Mouse (Mus musculus): ENCODE results near the gene Nol10. TPM values are rescaled to one million over a fixed set of nuclear protein-coding genes. Genes with fewer than 3 reads are reported as not detected.
"Not testable (repeated sequence)": the region's sequence is repeated elsewhere in the genome, so short reads cannot be mapped to it uniquely, and the experiment has no call there.

Gene Nol10
- polyA plus RNA-seq, 1 experiment from 2014 or later: 20.8 TPM

- no peak overlapping the region for H3K4me3 ChIP-seq (replicated peaks)
- no peaks in the 10 kb centered on the region for H3K27me3 ChIP-seq
- no peaks in the 10 kb centered on the region for H3K9me3 ChIP-seq (replicated peaks)
- no peak overlapping the region for H3K27ac ChIP-seq (replicated peaks)
- ATAC-seq (ENCODE audit: insufficient number of reproducible peaks, low FRiP score, low TSS enrichment, low read depth): no peak
- 77% methylated on average over 9 of the region's 9 CpGs for WGBS
- no peak overlapping the region for H3K4me2 ChIP-seq (replicated peaks)
- 0 out of 2 replicates have a peak, but pooled peaks cover 4% of the 10 kb centered on the region for H3K4me1 ChIP-seq
- no peak overlapping the region for H3K9ac ChIP-seq
- H3K36me3 ChIP-seq: no peaks in the 10 kb centered on the region
Measured at GRCm38 (mm10) chr12:17441495-17441894, 93.2 kb downstream of the Nol10 start.

GRCm38 (mm10) chr12:17444406-17444805 is 96.1 kb downstream of the Nol10 start:
- Histone ChIP-seq H3K4me2 (replicated peaks) (no peak overlapping the region), H3K27ac (replicated peaks) (no peak overlapping the region), H3K9me3 (replicated peaks) (no peaks in the 10 kb centered on the region), H3K4me3 (replicated peaks) (no peak overlapping the region), H3K27me3 (no peaks in the 10 kb centered on the region), H3K4me1 (0 out of 2 replicates have a peak, but pooled peaks cover 4% of the 10 kb centered on the region), H3K9ac (no peak overlapping the region), H3K36me3 (no peaks in the 10 kb centered on the region)
- ATAC-seq (ENCODE audit: insufficient number of reproducible peaks, low FRiP score, low TSS enrichment, low read depth): no peak
- WGBS: 44% methylated on average over 11 of the region's 11 CpGs

DNA sequence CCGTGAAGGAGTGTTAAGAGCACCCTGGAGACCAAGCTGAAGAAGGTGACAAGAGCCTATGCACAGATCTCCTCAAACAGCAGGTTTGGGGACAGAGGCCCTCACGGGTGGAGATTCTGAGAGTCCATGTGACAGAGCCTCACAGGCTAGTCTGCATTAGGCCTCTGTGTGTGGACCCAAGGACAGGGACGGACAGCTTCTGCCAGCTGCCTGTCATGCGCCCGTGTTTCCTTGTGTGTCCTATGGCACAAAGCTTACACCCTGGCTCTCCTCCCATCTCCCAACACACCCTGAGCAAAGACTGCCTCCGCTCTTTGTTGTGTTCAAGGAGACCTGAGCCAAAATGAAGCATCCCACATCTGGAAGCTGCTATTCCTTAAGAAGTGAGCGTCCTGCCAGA is 97.0 kb downstream of the Nol10 start:
- H3K4me3 ChIP-seq (replicated peaks): no peak overlapping the region
- H3K27ac ChIP-seq (replicated peaks): no peak overlapping the region
- H3K9ac ChIP-seq: no peak overlapping the region
- no peak for ATAC-seq (ENCODE audit: insufficient number of reproducible peaks, low FRiP score, low TSS enrichment, low read depth)
- H3K4me1 ChIP-seq: 0 out of 2 replicates have a peak, but pooled peaks cover 3% of the 10 kb centered on the region
- H3K4me2 ChIP-seq (replicated peaks): no peak overlapping the region
- H3K9me3 ChIP-seq (replicated peaks): no peaks in the 10 kb centered on the region
- H3K27me3 ChIP-seq: no peaks in the 10 kb centered on the region
- 94% methylated on average over 7 of the region's 7 CpGs for WGBS
- no peaks in the 10 kb centered on the region for H3K36me3 ChIP-seq

DNA sequence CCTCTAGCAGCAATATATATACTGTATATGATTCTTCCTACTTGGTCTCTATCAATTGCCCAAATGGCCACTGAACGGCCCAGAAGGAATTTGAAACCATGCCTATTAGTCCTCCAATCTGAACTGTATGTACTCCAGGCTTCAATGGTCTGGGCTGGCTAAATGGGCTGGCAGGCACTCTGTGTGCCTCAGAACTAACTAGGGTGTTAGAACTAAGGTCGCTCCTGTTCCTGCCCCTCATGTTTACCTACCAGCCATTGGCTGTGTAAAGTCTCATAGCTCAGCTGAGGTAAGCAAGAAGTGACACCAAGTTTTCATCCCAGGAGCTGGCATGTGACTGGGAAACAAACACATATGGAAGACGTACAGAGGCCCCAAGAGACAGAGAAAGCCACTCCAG is 100.5 kb downstream of the Nol10 start:
- no peaks in the 10 kb centered on the region for H3K4me1 ChIP-seq
- no peaks in the 10 kb centered on the region for H3K27me3 ChIP-seq
- no peak overlapping the region for H3K4me2 ChIP-seq (replicated peaks)
- no peak overlapping the region for H3K27ac ChIP-seq (replicated peaks)
- H3K4me3 ChIP-seq (replicated peaks): no peak overlapping the region
- no peaks in the 10 kb centered on the region for H3K9me3 ChIP-seq (replicated peaks)
- no peak overlapping the region for H3K9ac ChIP-seq
- ATAC-seq (ENCODE audit: insufficient number of reproducible peaks, low FRiP score, low TSS enrichment, low read depth): no peak
- no peaks in the 10 kb centered on the region for H3K36me3 ChIP-seq
- WGBS: 63% methylated on average over 3 of the region's 3 CpGs

DNA sequence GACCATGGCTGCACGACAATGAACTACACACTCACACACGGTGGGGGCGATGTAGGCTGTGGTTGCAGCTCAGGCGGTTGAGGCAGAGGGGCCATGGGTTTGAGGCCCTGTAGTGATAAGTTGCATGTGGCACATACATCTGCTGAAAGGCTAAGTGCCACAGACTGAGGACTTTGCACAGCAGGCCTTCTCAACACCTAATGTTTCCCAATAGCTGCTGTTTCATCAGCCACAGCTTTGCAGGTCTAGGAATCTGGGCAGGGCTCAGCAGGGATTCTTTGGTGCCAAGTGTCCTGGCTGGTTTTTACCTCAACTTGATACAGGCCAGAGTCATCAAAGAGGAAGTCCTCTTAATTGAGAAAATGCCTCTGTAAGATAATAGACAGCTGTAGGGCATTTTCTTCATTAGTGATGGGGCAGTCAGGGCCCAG is 101.4 kb downstream of the Nol10 start:
- no peaks in the 10 kb centered on the region for H3K9me3 ChIP-seq (replicated peaks)
- no peak for ATAC-seq (ENCODE audit: insufficient number of reproducible peaks, low FRiP score, low TSS enrichment, low read depth)
- no peaks in the 10 kb centered on the region for H3K27me3 ChIP-seq
- H3K4me3 ChIP-seq (replicated peaks): no peak overlapping the region
- 78% methylated on average over 4 of the region's 4 CpGs for WGBS
- no peaks in the 10 kb centered on the region for H3K4me1 ChIP-seq
- H3K4me2 ChIP-seq (replicated peaks): no peak overlapping the region
- no peak overlapping the region for H3K27ac ChIP-seq (replicated peaks)
- no peaks in the 10 kb centered on the region for H3K36me3 ChIP-seq
- H3K9ac ChIP-seq: no peak overlapping the region

- no peak overlapping the region for H3K4me2 ChIP-seq (replicated peaks)
- WGBS: 78% methylated on average over 4 of the region's 4 CpGs
- H3K9me3 ChIP-seq (replicated peaks): no peaks in the 10 kb centered on the region
- no peak overlapping the region for H3K4me3 ChIP-seq (replicated peaks)
- H3K9ac ChIP-seq: no peak overlapping the region
- no peaks in the 10 kb centered on the region for H3K36me3 ChIP-seq
- no peaks in the 10 kb centered on the region for H3K4me1 ChIP-seq
- H3K27me3 ChIP-seq: no peaks in the 10 kb centered on the region
- ATAC-seq (ENCODE audit: insufficient number of reproducible peaks, low FRiP score, low TSS enrichment, low read depth): no peak
- no peak overlapping the region for H3K27ac ChIP-seq (replicated peaks)
Measured at GRCm38 (mm10) chr12:17450503-17450902, 102.2 kb downstream of the Nol10 start.

DNA sequence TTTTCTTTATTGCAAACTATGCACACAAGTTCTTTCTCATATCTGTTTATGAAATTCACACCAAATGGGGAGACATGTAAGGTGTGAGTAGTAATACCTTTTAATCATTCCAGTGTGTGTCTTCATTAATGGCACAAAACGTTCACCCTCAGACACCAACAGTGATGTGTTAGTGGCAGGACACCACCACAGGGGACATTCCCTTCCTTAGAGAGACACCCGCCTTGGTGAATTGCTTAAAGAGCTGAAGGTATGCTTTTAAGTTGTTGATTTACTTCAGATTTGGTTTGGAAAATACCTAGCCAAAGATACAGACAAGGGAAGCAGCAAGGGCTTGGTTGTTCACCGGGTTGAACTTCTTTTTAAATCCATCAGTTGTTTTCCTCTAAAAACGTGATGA is 102.7 kb downstream of the Nol10 start:
- no peaks in the 10 kb centered on the region for H3K27me3 ChIP-seq
- ATAC-seq (ENCODE audit: insufficient number of reproducible peaks, low FRiP score, low TSS enrichment, low read depth): no peak
- no peak overlapping the region for H3K27ac ChIP-seq (replicated peaks)
- no peaks in the 10 kb centered on the region for H3K4me1 ChIP-seq
- H3K36me3 ChIP-seq: no peaks in the 10 kb centered on the region
- no peaks in the 10 kb centered on the region for H3K9me3 ChIP-seq (replicated peaks)
- no peak overlapping the region for H3K4me2 ChIP-seq (replicated peaks)
- no peak overlapping the region for H3K9ac ChIP-seq
- no peak overlapping the region for H3K4me3 ChIP-seq (replicated peaks)
- WGBS: 72% methylated on average over 4 of the region's 4 CpGs

DNA sequence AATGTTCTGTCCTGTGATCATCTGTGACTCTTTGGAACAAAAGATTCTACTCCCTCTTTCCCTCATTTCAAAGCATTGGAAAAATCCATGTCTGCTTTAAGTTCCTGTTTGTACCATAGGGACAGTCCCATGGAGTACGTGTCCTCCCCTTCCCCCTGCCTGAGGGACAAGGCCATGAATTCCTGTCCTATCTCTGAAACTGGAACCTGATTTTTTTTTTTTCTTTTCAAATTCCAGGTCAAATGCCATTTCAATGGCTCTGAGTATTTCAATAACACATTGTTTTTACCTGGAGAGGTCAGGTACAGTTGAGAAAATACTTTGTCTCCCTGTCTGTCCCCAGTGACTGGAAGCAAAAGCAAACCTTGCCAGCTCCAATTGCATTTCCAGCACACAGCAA is 104.0 kb downstream of the Nol10 start:
- no peak overlapping the region for H3K9ac ChIP-seq
- H3K4me3 ChIP-seq (replicated peaks): no peak overlapping the region
- WGBS: 52% methylated on average over 1 of the region's 1 CpGs
- no peak overlapping the region for H3K4me2 ChIP-seq (replicated peaks)
- H3K27me3 ChIP-seq: no peaks in the 10 kb centered on the region
- H3K4me1 ChIP-seq: no peaks in the 10 kb centered on the region
- H3K9me3 ChIP-seq (replicated peaks): no peaks in the 10 kb centered on the region
- ATAC-seq (ENCODE audit: insufficient number of reproducible peaks, low FRiP score, low TSS enrichment, low read depth): no peak
- H3K27ac ChIP-seq (replicated peaks): no peak overlapping the region
- H3K36me3 ChIP-seq: no peaks in the 10 kb centered on the region

DNA sequence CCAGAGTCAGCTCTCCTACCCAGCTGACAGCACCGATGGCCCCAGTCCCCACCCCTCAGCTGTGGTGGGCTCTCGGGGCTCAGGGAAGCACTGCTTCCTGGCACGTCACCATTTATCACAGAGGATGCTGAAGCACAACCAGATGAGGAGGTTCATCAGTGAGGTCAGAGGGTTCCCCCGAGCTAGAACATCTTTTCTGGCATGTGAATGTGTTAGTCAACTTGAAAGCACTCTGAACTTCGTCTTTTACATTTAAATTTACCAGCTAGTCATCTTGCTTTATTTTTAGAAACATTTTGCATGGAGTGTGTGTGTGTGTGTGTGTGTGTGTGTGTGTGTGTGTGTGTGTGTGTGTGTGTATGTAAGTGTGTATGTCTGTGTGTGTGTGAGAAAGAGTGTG is 105.7 kb downstream of the Nol10 start:
- ATAC-seq (ENCODE audit: insufficient number of reproducible peaks, low FRiP score, low TSS enrichment, low read depth): no peak

GRCm38 (mm10) chr12:17455096-17455495 is 106.8 kb downstream of the Nol10 start:
- no peaks in the 10 kb centered on the region for H3K4me1 ChIP-seq
- H3K9ac ChIP-seq: no peak overlapping the region
- no peak overlapping the region for H3K4me3 ChIP-seq (replicated peaks)
- H3K4me2 ChIP-seq (replicated peaks): no peak overlapping the region
- ATAC-seq (ENCODE audit: insufficient number of reproducible peaks, low FRiP score, low TSS enrichment, low read depth): no peak
- H3K27ac ChIP-seq (replicated peaks): no peak overlapping the region
- no peaks in the 10 kb centered on the region for H3K27me3 ChIP-seq
- no peaks in the 10 kb centered on the region for H3K9me3 ChIP-seq (replicated peaks)
- WGBS: 68% methylated on average over 5 of the region's 5 CpGs
- no peaks in the 10 kb centered on the region for H3K36me3 ChIP-seq

More for the DNA sequence above, 105.7 kb downstream of the Nol10 start:
- Histone ChIP-seq H3K9ac (no peak overlapping the region), H3K4me3 (replicated peaks) (no peak overlapping the region), H3K36me3 (no peaks in the 10 kb centered on the region), H3K27ac (replicated peaks) (no peak overlapping the region), H3K4me1 (no peaks in the 10 kb centered on the region), H3K9me3 (replicated peaks) (no peaks in the 10 kb centered on the region), H3K27me3 (no peaks in the 10 kb centered on the region), H3K4me2 (replicated peaks) (no peak overlapping the region)
- WGBS: 57% methylated on average over 5 of the region's 5 CpGs

- not testable (repeated sequence) for H3K4me2 ChIP-seq (replicated peaks); H3K9ac ChIP-seq; ATAC-seq (ENCODE audit: insufficient number of reproducible peaks, low FRiP score, low TSS enrichment, low read depth); H3K4me1 ChIP-seq; H3K4me3 ChIP-seq (replicated peaks); H3K27ac ChIP-seq (replicated peaks); H3K27me3 ChIP-seq; H3K36me3 ChIP-seq; H3K9me3 ChIP-seq (replicated peaks)
- 93% methylated on average over 4 of the region's 4 CpGs for WGBS
Measured at GRCm38 (mm10) chr12:17459223-17459622, 111.0 kb downstream of the Nol10 start.

GRCm38 (mm10) chr12:17463706-17464105 is 115.4 kb downstream of the Nol10 start:
- H3K27me3 ChIP-seq: no peaks in the 10 kb centered on the region
- 85% methylated on average over 4 of the region's 4 CpGs for WGBS
- H3K9ac ChIP-seq: no peak overlapping the region
- H3K9me3 ChIP-seq (replicated peaks): no peaks in the 10 kb centered on the region
- no peak overlapping the region for H3K4me3 ChIP-seq (replicated peaks)
- H3K4me1 ChIP-seq: no peaks in the 10 kb centered on the region
- H3K4me2 ChIP-seq (replicated peaks): no peak overlapping the region
- ATAC-seq (ENCODE audit: insufficient number of reproducible peaks, low FRiP score, low TSS enrichment, low read depth): no peak
- H3K36me3 ChIP-seq: no peaks in the 10 kb centered on the region
- no peak overlapping the region for H3K27ac ChIP-seq (replicated peaks)
